Comparison of ENCODE assay signal across 14 mouse cellular contexts in genomic region chr19:3871468-3871867, GRCm38 (mm10). TPM values are rescaled to one million over a fixed set of nuclear protein-coding genes. Genes with fewer than 3 reads are reported as not detected.
A peak's percentile ranks its signal among the peaks of the same experiment; 100 is the strongest.
DNase-seq lines count a peak whose midpoint lies in the region.
"Had no signal": no experiment of that assay in that cellular context is flagged by ENCODE, and none has a peak within 500 bp of the region (broad histone marks: within the 10 kb centered on the region; RNA-seq: fewer than 3 reads in every experiment).

No protein-coding gene starts in this region.

- DNase-seq in adrenal gland, postnatal 14 days = peak; percentile 45
- DNase-seq in adrenal gland, adult 8-10 months = no peak
- DNase-seq in adipocyte (ENCODE audit: low spot score) = peak; percentile 68
- peak; percentile 43 to 70 for DNase-seq in natural killer cell, adult 2 months (ENCODE audit: low spot score in 2 of 2)
- DNase-seq in thymus, postnatal 25 days = no peak
- DNase-seq: adrenal gland, postnatal 10 days; B cell, adult 2 months; cerebellum, adult 11-12 months; cerebellum, adult 2 months; cerebellum, adult 9-10 months; cerebellum, postnatal 10 days; cerebellum, postnatal 25 days; forebrain, postnatal 0 days had no signal

RNA-seq across cellular contexts. Expression of gene Chka, which starts 19.9 kb away (rescaled TPM):
- 52.0 and 82.2 TPM in 2 replicates for total RNA-seq in adrenal gland, postnatal 14 days (2021)
- 100 to 1,000 TPM in 1 of 4 experiments, 10 to 100 TPM in 3; 69.8 to 329 (median 93.5) TPM for total RNA-seq in adrenal gland, adult 8-10 months (2022)

RNA-seq across cellular contexts. Expression of gene Tcirg1, which starts 35.5 kb away (rescaled TPM):
- 44.3 and 48.8 TPM in 2 replicates for total RNA-seq in adrenal gland, postnatal 14 days (2021)
- total RNA-seq in adrenal gland, adult 8-10 months (2022) = 100 to 1,000 TPM in 2 of 4 experiments, 10 to 100 TPM in 2; 55.6 to 133 (median 95.0) TPM

RNA-seq across cellular contexts. Expression of gene Ndufs8, which starts 41.1 kb away (rescaled TPM):
- total RNA-seq in adrenal gland, postnatal 14 days (2021) = 440 and 447 TPM in 2 replicates
- total RNA-seq in adrenal gland, adult 8-10 months (2022) = 100 to 1,000 TPM; 241 to 358 (median 291) TPM

RNA-seq across cellular contexts. Expression of gene Aldh3b1, which starts 58.1 kb away (rescaled TPM):
- 57.8 and 73.4 TPM in 2 replicates for total RNA-seq in adrenal gland, postnatal 14 days (2021)
- 100 to 1,000 TPM in 2 of 4 experiments, 10 to 100 TPM in 2; 35.5 to 262 (median 145) TPM for total RNA-seq in adrenal gland, adult 8-10 months (2022)
- total RNA-seq: G1E had no signal

Comparison
In these comparisons a context has a peak if more than half of its experiments do, and no peak if none do; other contexts are left out.
1. DNase-seq: peak in adrenal gland, postnatal 14 days (single experiment), adipocyte (single experiment) and natural killer cell, adult 2 months (2 of 2); none in adrenal gland, adult 8-10 months (single experiment) and thymus, postnatal 25 days (single experiment).